In the genomic region with DNA sequence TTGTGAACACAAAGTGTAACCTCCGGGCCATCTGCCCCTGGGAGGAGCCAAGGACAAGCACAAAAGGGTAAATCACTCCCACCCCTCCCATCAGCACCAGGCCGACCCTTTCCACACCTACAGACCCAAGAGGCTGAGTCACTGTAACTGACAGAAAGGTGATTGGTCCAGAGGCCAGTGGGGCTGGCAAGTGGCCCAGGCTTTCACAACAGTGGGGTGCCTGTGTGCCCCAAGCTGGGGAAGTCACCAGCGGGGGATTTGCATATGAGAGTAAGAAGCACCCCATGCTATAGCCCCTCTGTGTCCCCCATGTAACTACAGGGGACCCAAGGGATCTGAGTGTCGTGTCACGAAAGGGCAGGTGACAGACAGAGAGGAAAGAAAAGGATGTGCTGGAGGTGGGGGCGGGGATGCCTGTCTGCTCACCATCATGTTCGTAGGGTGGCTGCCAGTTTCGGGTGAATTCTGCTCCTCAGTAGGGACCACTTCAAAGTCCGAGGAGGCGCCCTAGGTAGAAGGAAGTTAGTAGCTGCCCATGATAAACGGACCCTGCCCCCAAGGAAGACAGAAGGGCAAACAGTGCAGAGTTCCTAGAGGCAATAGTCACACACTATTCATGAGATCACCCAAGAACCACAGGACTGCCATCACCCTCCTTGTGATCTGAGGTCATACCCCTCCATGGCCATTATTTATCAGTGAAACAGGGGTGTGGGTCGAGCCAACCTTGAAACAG, we compare ENCODE assay signal across 8 mouse cellular contexts. TPM values are rescaled to one million over a fixed set of nuclear protein-coding genes. Genes with fewer than 3 reads are reported as not detected.
A peak's percentile ranks its signal among the peaks of the same experiment; 100 is the strongest.
DNase-seq lines count a peak whose midpoint lies in the region; ATAC-seq and TF ChIP-seq lines count a peak whose summit lies in the region.

No protein-coding gene starts in this region.

- no peaks in the 10 kb centered on the region for H3K27me3 ChIP-seq in liver, adult 2 months (ENCODE audit: control insufficient read depth, insufficient read depth, low read length)
- H3K27me3 ChIP-seq in liver, embryonic 11.5 days (replicated peaks; ENCODE audit: control insufficient read depth, insufficient read depth, low read length): no peaks in the 10 kb centered on the region
- H3K27me3 ChIP-seq in MEL (ENCODE audit: control insufficient read depth in 1 of 2, insufficient read depth in 2 of 2, low read length in 2 of 2): no peaks in the 10 kb centered on the region
- H3K27me3 ChIP-seq in forebrain, embryonic 16.5 days (replicated peaks; ENCODE audit: control insufficient read depth, insufficient read depth, low read length): no peaks in the 10 kb centered on the region
- no peaks in the 10 kb centered on the region for H3K27me3 ChIP-seq in midbrain, embryonic 11.5 days (ENCODE audit: control insufficient read depth, insufficient read depth, low read length)

- no peak overlapping the region for H3K27ac ChIP-seq in liver, adult 2 months (replicated peaks; ENCODE audit: insufficient read depth, low read depth, low read length)
- no peak overlapping the region for H3K27ac ChIP-seq in liver, embryonic 11.5 days (ENCODE audit: low read depth, low read length)
- peak overlapping the region; percentile 37 for H3K27ac ChIP-seq in MEL (ENCODE audit: control insufficient read depth, low read depth, low read length)
- H3K27ac ChIP-seq in forebrain, embryonic 16.5 days (ENCODE audit: low read length): no peak overlapping the region
- H3K27ac ChIP-seq in midbrain, embryonic 11.5 days (ENCODE audit: low read depth, low read length): no peak overlapping the region

- no peak for TF ChIP-seq RAD21 in MEL (IDR thresholded peaks at IDR 0.05; ENCODE audit: low read depth, low read length)

- H3K4me2 ChIP-seq in liver, embryonic 11.5 days: no peak overlapping the region
- no peak overlapping the region for H3K4me2 ChIP-seq in forebrain, embryonic 16.5 days (ENCODE audit: low read length)
- H3K4me2 ChIP-seq in midbrain, embryonic 11.5 days: no peak overlapping the region

- no peak for TF ChIP-seq POLR2A in liver, adult 2 months (IDR thresholded peaks at IDR 0.05; ENCODE audit: extremely low read depth, insufficient read depth, low read length)
- peak; percentile 24 to 44; a peak in 2 of 4 replicates for TF ChIP-seq POLR2A in MEL (IDR thresholded peaks at IDR 0.05; ENCODE audit: control insufficient read depth in 1 of 2, insufficient read depth in 1 of 2, low read depth in 1 of 2, low read length in 2 of 2, poor library complexity in 1 of 2)

- H3K9me3 ChIP-seq in liver, embryonic 11.5 days (ENCODE audit: control insufficient read depth, low read length): no peaks in the 10 kb centered on the region
- no peaks in the 10 kb centered on the region for H3K9me3 ChIP-seq in MEL (replicated peaks; ENCODE audit: insufficient read depth, low read length)
- H3K9me3 ChIP-seq in forebrain, embryonic 16.5 days (ENCODE audit: control insufficient read depth, low read length): no peaks in the 10 kb centered on the region
- no peaks in the 10 kb centered on the region for H3K9me3 ChIP-seq in midbrain, embryonic 11.5 days (ENCODE audit: control insufficient read depth, low read length)

- H3K9ac ChIP-seq in liver, adult 2 months (ENCODE audit: low read depth, low read length): no peak overlapping the region
- H3K9ac ChIP-seq in liver, embryonic 11.5 days (ENCODE audit: low read depth, low read length): no peak overlapping the region
- H3K9ac ChIP-seq in MEL (ENCODE audit: control insufficient read depth, low read depth, low read length, poor library complexity, severe bottlenecking): peak overlapping the region; percentile 2
- H3K9ac ChIP-seq in forebrain, embryonic 16.5 days (replicated peaks; ENCODE audit: low read depth, low read length): peak overlapping the region; percentile 22; the same call in 1 of the 2 replicates
- H3K9ac ChIP-seq in midbrain, embryonic 11.5 days (ENCODE audit: low read length): no peak overlapping the region

- intact Hi-C loops in gastrocnemius, postnatal 14 days (cut with DNase I; ENCODE audit: low total_unique reads): no loop called here

- WGBS in liver, adult 2 months: 40% methylated on average over 12 of the region's 12 CpGs
- WGBS in liver, embryonic 11.5 days: 50% methylated on average over 12 of the region's 12 CpGs
- 39% methylated on average over 12 of the region's 12 CpGs for WGBS in forebrain, embryonic 16.5 days
- WGBS in midbrain, embryonic 11.5 days: 49% methylated on average over 12 of the region's 12 CpGs

- no peak overlapping the region for H3K4me3 ChIP-seq in liver, adult 2 months (ENCODE audit: insufficient read depth, low read depth, low read length)
- no peak overlapping the region for H3K4me3 ChIP-seq in liver, embryonic 11.5 days (ENCODE audit: low read depth, low read length)
- H3K4me3 ChIP-seq in MEL (ENCODE audit: control insufficient read depth in 1 of 2, insufficient read depth in 1 of 2, low read depth in 2 of 2, low read length in 2 of 2): 0 out of 4 replicates have a peak overlapping the region, but pooled peaks of 1 of the 2 experiments have one; percentile 3
- no peak overlapping the region for H3K4me3 ChIP-seq in forebrain, embryonic 16.5 days (replicated peaks; ENCODE audit: low read length)
- H3K4me3 ChIP-seq in midbrain, embryonic 11.5 days (ENCODE audit: low read depth, low read length): no peak overlapping the region

- H3K4me1 ChIP-seq in liver, adult 2 months (ENCODE audit: control insufficient read depth, insufficient read depth, low read length): peaks cover 12% of the 10 kb centered on the region
- no peaks in the 10 kb centered on the region for H3K4me1 ChIP-seq in liver, embryonic 11.5 days (replicated peaks; ENCODE audit: control insufficient read depth, insufficient read depth, low read length)
- H3K4me1 ChIP-seq in MEL (ENCODE audit: control insufficient read depth in 1 of 2, insufficient read depth in 2 of 2, low read length in 2 of 2): peaks cover 11 to 27% of the 10 kb centered on the region in 2 experiments
- H3K4me1 ChIP-seq in forebrain, embryonic 16.5 days (replicated peaks; ENCODE audit: control insufficient read depth, insufficient read depth, low read length): peaks cover 8% of the 10 kb centered on the region; the same call in 1 of the 2 replicates
- no peaks in the 10 kb centered on the region for H3K4me1 ChIP-seq in midbrain, embryonic 11.5 days (ENCODE audit: control insufficient read depth, insufficient read depth, low read length)

- no peak for ATAC-seq in liver, embryonic 11.5 days (replicated peaks; ENCODE audit: low FRiP score)
- ATAC-seq in forebrain, embryonic 16.5 days: no peak
- ATAC-seq in megakaryocyte-erythroid progenitor cell, adult 5-6 weeks (replicated peaks; ENCODE audit: low FRiP score, low TSS enrichment, poor library complexity, severe bottlenecking): peak; percentile 39; the same call in 1 of the 2 replicates
- no peak for ATAC-seq in cerebellum, adult (ENCODE audit: insufficient number of reproducible peaks, low FRiP score, low TSS enrichment)
- no peak for ATAC-seq in midbrain, embryonic 11.5 days (ENCODE audit: low FRiP score)

- TF ChIP-seq EP300 in MEL (IDR thresholded peaks at IDR 0.05; ENCODE audit: low read depth in 1 of 2, low read length in 2 of 2): peak; percentile 60 to 83; a peak in 3 of 4 replicates

- H3K36me3 ChIP-seq in liver, adult 2 months (ENCODE audit: control insufficient read depth, insufficient read depth, low read length): peaks cover 2% of the 10 kb centered on the region; the same call in 1 of the 2 replicates
- H3K36me3 ChIP-seq in liver, embryonic 11.5 days (ENCODE audit: control insufficient read depth, insufficient read depth, low read length): peaks cover 6% of the 10 kb centered on the region; the same call in 1 of the 2 replicates
- H3K36me3 ChIP-seq in MEL (ENCODE audit: control insufficient read depth in 1 of 2, insufficient read depth in 2 of 2, low read length in 2 of 2): peaks cover 0 to 18% of the 10 kb centered on the region in 2 experiments; a peak in 3 of 4 replicates
- peaks cover 3% of the 10 kb centered on the region; the same call in 1 of the 2 replicates for H3K36me3 ChIP-seq in forebrain, embryonic 16.5 days (ENCODE audit: control insufficient read depth, insufficient read depth)
- no peaks in the 10 kb centered on the region for H3K36me3 ChIP-seq in midbrain, embryonic 11.5 days (ENCODE audit: control insufficient read depth, insufficient read depth, low read length)

- TF ChIP-seq CTCF in liver, adult 2 months (IDR thresholded peaks at IDR 0.05; ENCODE audit: low read depth, low read length): no peak
- TF ChIP-seq CTCF in MEL (IDR thresholded peaks at IDR 0.05 in 2 of 3, conservative IDR thresholded peaks at IDR 0.05 in 1 of 3; ENCODE audit: control insufficient read depth in 1 of 3, insufficient read depth in 1 of 3, low read depth in 2 of 3, low read length in 3 of 3, poor library complexity in 1 of 3, severe bottlenecking in 1 of 3): no peak

- H3K79me2 ChIP-seq in liver, adult 2 months (ENCODE audit: control insufficient read depth, insufficient read depth, low read length): no peaks in the 10 kb centered on the region
- no peaks in the 10 kb centered on the region for H3K79me2 ChIP-seq in MEL (ENCODE audit: control insufficient read depth, insufficient read depth, low read length, poor library complexity)

- DNase-seq in liver, adult 2 months (ENCODE audit: extremely low read depth, low read depth, low spot score): peak; percentile 63
- DNase-seq in liver, embryonic 11.5 days (ENCODE audit: low spot score): no peak
- peak; percentile 93 for DNase-seq in MEL (ENCODE audit: low read depth, low spot score)
- no peak for DNase-seq in gastrocnemius, postnatal 14 days
- no peak for DNase-seq in midbrain, embryonic 11.5 days (ENCODE audit: low spot score, missing footprints)

RNA-seq across cellular contexts. Expression of a gene that starts 26.5 kb away (rescaled TPM):
- total RNA-seq in liver, adult 2 months (2014; rRNA removed): 3.0 TPM in 2 replicates
- polyA plus RNA-seq in liver, adult 2 months (2012; rRNA removed): 7.2 and 8.1 TPM in 2 replicates
- 11.4 and 12.1 TPM in 2 replicates for polyA plus RNA-seq in liver, embryonic 11.5 days (2014; fragmentation: Nextera tagmentation; extraction: Ambion mirVana)
- 8.1 and 10.5 TPM in 2 replicates for total RNA-seq in MEL (2012; rRNA removed)
- polyA plus RNA-seq in MEL (2012; ENCODE audit: insufficient read depth in 1 of 2, insufficient read length in 2 of 2, low read depth in 1 of 2, low replicate concordance in 2 of 2, missing spikeins in 1 of 2): 10 to 100 TPM in 1 of 2 experiments, not detected in 1; 19.7 TPM
- polyA plus RNA-seq in forebrain, embryonic 16.5 days (2015; fragmentation: Nextera tagmentation; extraction: Ambion mirVana): 12.7 and 13.2 TPM in 2 replicates
- 16.7 and 17.8 TPM in 2 replicates for total RNA-seq in megakaryocyte-erythroid progenitor cell, adult 5-6 weeks (2014; fragmentation: Nextera tagmentation)
- total RNA-seq in megakaryocyte-erythroid progenitor cell, adult 5-6 weeks (2017): 12.5 and 12.8 TPM in 2 replicates
- total RNA-seq in gastrocnemius, postnatal 14 days (2021): 10 to 100 TPM; 28.8 to 31.1 TPM
- 8.9 and 9.9 TPM in 2 replicates for polyA plus RNA-seq in midbrain, embryonic 11.5 days (2014; fragmentation: Nextera tagmentation; extraction: Ambion mirVana)

RNA-seq across cellular contexts. Expression of a gene that starts 34.0 kb away (rescaled TPM):
- total RNA-seq in liver, adult 2 months (2014; rRNA removed): 2.0 and 3.1 TPM in 2 replicates
- polyA plus RNA-seq in liver, adult 2 months (2012; rRNA removed): 2.7 and 3.3 TPM in 2 replicates
- polyA plus RNA-seq in liver, embryonic 11.5 days (2014; fragmentation: Nextera tagmentation; extraction: Ambion mirVana): 84.0 and 89.6 TPM in 2 replicates
- 0.12 TPM in 1 of 2 replicates, not detected in the other for total RNA-seq in MEL (2012; rRNA removed)
- under 1 TPM in 1 of 2 experiments, not detected in 1; 0.15 TPM for polyA plus RNA-seq in MEL (2012; ENCODE audit: insufficient read depth in 1 of 2, insufficient read length in 2 of 2, low read depth in 1 of 2, low replicate concordance in 2 of 2, missing spikeins in 1 of 2)
- 17.4 and 18.0 TPM in 2 replicates for polyA plus RNA-seq in forebrain, embryonic 16.5 days (2015; fragmentation: Nextera tagmentation; extraction: Ambion mirVana)
- total RNA-seq in megakaryocyte-erythroid progenitor cell, adult 5-6 weeks (2014; fragmentation: Nextera tagmentation): 3.2 TPM in 1 of 2 replicates, not detected in the other
- not detected in 2 replicates for total RNA-seq in megakaryocyte-erythroid progenitor cell, adult 5-6 weeks (2017)
- total RNA-seq in gastrocnemius, postnatal 14 days (2021): 10 to 100 TPM; 19.0 to 22.6 TPM
- polyA plus RNA-seq in midbrain, embryonic 11.5 days (2014; fragmentation: Nextera tagmentation; extraction: Ambion mirVana): 57.2 and 60.5 TPM in 2 replicates

Comparison
In these comparisons a context has a peak if more than half of its experiments do, and no peak if none do; other contexts are left out.
1. DNase-seq: peak in liver, adult 2 months (single experiment) and MEL (single experiment); none in liver, embryonic 11.5 days (single experiment), gastrocnemius, postnatal 14 days (single experiment) and midbrain, embryonic 11.5 days (single experiment).
2. H3K9ac ChIP-seq: peak in MEL (single experiment) and forebrain, embryonic 16.5 days (single experiment); none in liver, adult 2 months (single experiment), liver, embryonic 11.5 days (single experiment) and midbrain, embryonic 11.5 days (single experiment).